Mouse (Mus musculus) CH12.LX (cell line): ENCODE measurements at regions not wholly inside any gene's neighbourhood (a gene's known extent, or its start where the extent isn't known, plus 50 kb on each side); places are given as distances from the start of the nearest gene placed in this dataset.

Source experiments
- DNase-seq: peaks from one replicate; pipeline ENCODE4 v3.0.0-alpha.2; 2013; ENCODE audit errors: extremely low read depth
- H3K27ac ChIP-seq: 2 replicates; pipeline ENCODE4 v1.5.1; 2012; ENCODE audit warnings: low read depth, mild to moderate bottlenecking, control low read depth, moderate library complexity; ENCODE audit not compliant: insufficient read depth
- H3K27me3 ChIP-seq: replicated peaks from 2 replicates; pipeline ENCODE3; 2012; ENCODE audit warnings: inconsistent platforms
- H3K36me3 ChIP-seq, 2 experiments: replicated peaks in 1 of 2; 2 replicates each; pipeline versions ENCODE3 to v1.6.1; 2012; ENCODE audit warnings: inconsistent platforms in 1 of 2, low read length in 1 of 2, mild to moderate bottlenecking in 1 of 2, mixed read lengths in 1 of 2, moderate library complexity in 1 of 2; ENCODE audit not compliant: control insufficient read depth in 1 of 2, insufficient read depth in 1 of 2
- H3K4me1 ChIP-seq, 2 experiments: 2 replicates each; pipeline ENCODE4 v1.6.1; 2012; ENCODE audit warnings: inconsistent platforms in 1 of 2, moderate library complexity in 1 of 2; ENCODE audit not compliant: insufficient read depth in 2 of 2, control insufficient read depth in 1 of 2
- H3K4me2 ChIP-seq: 2 replicates; pipeline ENCODE4 v1.6.1; 2012; ENCODE audit warnings: low read depth, mild to moderate bottlenecking, control low read depth; ENCODE audit not compliant: poor library complexity, insufficient read depth, severe bottlenecking
- H3K4me3 ChIP-seq, 3 experiments: fragments of 150-350 bp in 1 of 3; sonication (generic) in 1 of 3; replicated peaks in 1 of 3; 2 replicates each; pipeline versions ENCODE3 to v1.5.1; 2011 to 2012; ENCODE audit warnings: low read depth in 2 of 3, low read length in 2 of 3, mild to moderate bottlenecking in 2 of 3, moderate library complexity in 2 of 3, control low read depth in 1 of 3, improper control_type of control experiment in 1 of 3, inconsistent platforms in 1 of 3, mixed read lengths in 1 of 3; ENCODE audit not compliant: poor library complexity in 1 of 3
- H3K79me2 ChIP-seq: replicated peaks from 2 replicates; pipeline ENCODE4 v1.6.1; 2012; ENCODE audit warnings: mild to moderate bottlenecking, moderate library complexity; ENCODE audit not compliant: control insufficient read depth, poor library complexity, insufficient read depth, severe bottlenecking; ENCODE audit errors: extremely low read depth
- H3K9ac ChIP-seq: 2 replicates; pipeline ENCODE4 v1.6.1; 2012; ENCODE audit warnings: low read depth, mild to moderate bottlenecking, control low read depth, moderate library complexity; ENCODE audit not compliant: insufficient read depth
- H3K9me3 ChIP-seq: replicated peaks from 2 replicates; pipeline ENCODE3; 2012; ENCODE audit warnings: low read length, inconsistent platforms, mixed read lengths
- BHLHE40 ChIP-seq: IDR thresholded peaks from 2 replicates; pipeline ENCODE4 v1.6.1; 2011; ENCODE audit warnings: mild to moderate bottlenecking, low read depth, low read length, improper control_type of control experiment
- CHD2 ChIP-seq: IDR thresholded peaks from 2 replicates; pipeline ENCODE4 v1.6.1; 2011; ENCODE audit warnings: low read length, improper control_type of control experiment
- CTCF ChIP-seq, 2 experiments: IDR thresholded peaks in 1 of 2; conservative IDR thresholded peaks in 1 of 2; 2 replicates each; pipeline ENCODE4 v1.5.1; 2011 to 2012; ENCODE audit warnings: low read depth in 2 of 2, low read length in 2 of 2, improper control_type of control experiment in 1 of 2, inconsistent platforms in 1 of 2, mild to moderate bottlenecking in 1 of 2, moderate library complexity in 1 of 2
- ELF1 ChIP-seq: IDR thresholded peaks from 2 replicates; pipeline ENCODE4 v1.6.1; 2014; ENCODE audit warnings: low read depth, mild to moderate bottlenecking, inconsistent platforms, low read length, improper control_type of control experiment
- EP300 ChIP-seq: IDR thresholded peaks from 2 replicates; pipeline ENCODE4 v1.6.1; 2011; ENCODE audit warnings: low read length, improper control_type of control experiment
- IRF4 ChIP-seq: IDR thresholded peaks from 2 replicates; pipeline ENCODE4 v1.6.1; 2014; ENCODE audit warnings: low read depth, mild to moderate bottlenecking, inconsistent platforms, low read length, improper control_type of control experiment
- MAFK ChIP-seq: IDR thresholded peaks from 2 replicates; pipeline ENCODE4 v1.6.1; 2011; ENCODE audit warnings: low read length, improper control_type of control experiment; ENCODE audit not compliant: insufficient replicate concordance
- MAZ ChIP-seq: IDR thresholded peaks from 2 replicates; pipeline ENCODE4 v1.6.1; 2012; ENCODE audit warnings: low read depth, mild to moderate bottlenecking, inconsistent platforms, low read length, improper control_type of control experiment, moderate library complexity
- MEF2A ChIP-seq: IDR thresholded peaks from 2 replicates; pipeline ENCODE4 v1.6.1; 2014; ENCODE audit warnings: low read depth, mild to moderate bottlenecking, inconsistent platforms, low read length, improper control_type of control experiment, borderline replicate concordance
- MXI1 ChIP-seq: IDR thresholded peaks from 2 replicates; pipeline ENCODE4 v1.6.1; 2011; ENCODE audit warnings: mild to moderate bottlenecking, low read depth, low read length, improper control_type of control experiment
- NELFE ChIP-seq: IDR thresholded peaks from 2 replicates; pipeline ENCODE4 v1.6.1; 2011; ENCODE audit warnings: low read depth, low read length, improper control_type of control experiment
- PAX5 ChIP-seq: IDR thresholded peaks from 2 replicates; pipeline ENCODE4 v1.6.1; 2012; ENCODE audit warnings: low read length, inconsistent platforms, mixed read lengths
- POLR2AphosphoS2 ChIP-seq: IDR thresholded peaks from 2 replicates; pipeline ENCODE4 v1.6.1; 2011; ENCODE audit warnings: low read depth, low read length, improper control_type of control experiment
- RAD21 ChIP-seq: IDR thresholded peaks from 2 replicates; pipeline ENCODE4 v1.6.1; 2011; ENCODE audit warnings: low read depth, mild to moderate bottlenecking, low read length, improper control_type of control experiment, moderate library complexity
- RCOR1 ChIP-seq: conservative IDR thresholded peaks from 2 replicates; pipeline ENCODE4 v1.6.1; 2012; ENCODE audit warnings: low read depth, mild to moderate bottlenecking, inconsistent platforms, low read length, improper control_type of control experiment
- SMC3 ChIP-seq: IDR thresholded peaks from 2 replicates; pipeline ENCODE4 v1.6.1; 2011; ENCODE audit warnings: low read depth, low read length, improper control_type of control experiment
- TBP ChIP-seq: conservative IDR thresholded peaks from 2 replicates; pipeline ENCODE4 v1.6.1; 2011; ENCODE audit warnings: low read depth, low read length, improper control_type of control experiment
- TCF12 ChIP-seq: IDR thresholded peaks from 2 replicates; pipeline ENCODE4 v1.6.1; 2014; ENCODE audit warnings: low read depth, mild to moderate bottlenecking, inconsistent platforms, low read length, improper control_type of control experiment
- UBTF ChIP-seq: IDR thresholded peaks from 2 replicates; pipeline ENCODE4 v1.6.1; 2012; ENCODE audit warnings: low read depth, mild to moderate bottlenecking, inconsistent platforms, low read length, improper control_type of control experiment, moderate library complexity
- USF2 ChIP-seq: conservative IDR thresholded peaks from 2 replicates; pipeline ENCODE4 v1.6.1; 2011; ENCODE audit warnings: low read depth, low read length, improper control_type of control experiment
- ZC3H11A ChIP-seq: IDR thresholded peaks from 2 replicates; pipeline ENCODE4 v1.6.1; 2012; ENCODE audit warnings: low read depth, mild to moderate bottlenecking, inconsistent platforms, low read length, improper control_type of control experiment
- ZKSCAN1 ChIP-seq: IDR thresholded peaks from 2 replicates; pipeline ENCODE4 v1.6.1; 2012; ENCODE audit warnings: low read depth, inconsistent platforms, low read length, improper control_type of control experiment, borderline replicate concordance
- ZMIZ1 ChIP-seq: IDR thresholded peaks from 2 replicates; pipeline ENCODE4 v1.6.1; 2012; ENCODE audit warnings: low read depth, mild to moderate bottlenecking, inconsistent platforms, low read length, improper control_type of control experiment
- ZNF384 ChIP-seq: IDR thresholded peaks from 2 replicates; pipeline ENCODE4 v1.6.1; 2012; ENCODE audit warnings: low read depth, low read length, improper control_type of control experiment, inconsistent platforms
- dilution Hi-C: fragments of 300-500 bp; cut with MboI; formaldehyde crosslinking; loops from 2 replicates; pipeline ENCODE4 v1.14.3; 2020; ENCODE audit warnings: low sequenced_read_pairs; ENCODE audit not compliant: extremely low pct_unique_long_range_greater_than_20kb, extremely low pct_ligation_motif_present
- in situ Hi-C: fragments of 300-500 bp; cut with MboI; formaldehyde crosslinking; loops from 3 replicates; pipeline ENCODE4 v1.14.3; 2019; ENCODE audit warnings: low sequenced_read_pairs, low pct_ligation_motif_present, low pct_unique_long_range_greater_than_20kb, mixed read lengths

DNA sequence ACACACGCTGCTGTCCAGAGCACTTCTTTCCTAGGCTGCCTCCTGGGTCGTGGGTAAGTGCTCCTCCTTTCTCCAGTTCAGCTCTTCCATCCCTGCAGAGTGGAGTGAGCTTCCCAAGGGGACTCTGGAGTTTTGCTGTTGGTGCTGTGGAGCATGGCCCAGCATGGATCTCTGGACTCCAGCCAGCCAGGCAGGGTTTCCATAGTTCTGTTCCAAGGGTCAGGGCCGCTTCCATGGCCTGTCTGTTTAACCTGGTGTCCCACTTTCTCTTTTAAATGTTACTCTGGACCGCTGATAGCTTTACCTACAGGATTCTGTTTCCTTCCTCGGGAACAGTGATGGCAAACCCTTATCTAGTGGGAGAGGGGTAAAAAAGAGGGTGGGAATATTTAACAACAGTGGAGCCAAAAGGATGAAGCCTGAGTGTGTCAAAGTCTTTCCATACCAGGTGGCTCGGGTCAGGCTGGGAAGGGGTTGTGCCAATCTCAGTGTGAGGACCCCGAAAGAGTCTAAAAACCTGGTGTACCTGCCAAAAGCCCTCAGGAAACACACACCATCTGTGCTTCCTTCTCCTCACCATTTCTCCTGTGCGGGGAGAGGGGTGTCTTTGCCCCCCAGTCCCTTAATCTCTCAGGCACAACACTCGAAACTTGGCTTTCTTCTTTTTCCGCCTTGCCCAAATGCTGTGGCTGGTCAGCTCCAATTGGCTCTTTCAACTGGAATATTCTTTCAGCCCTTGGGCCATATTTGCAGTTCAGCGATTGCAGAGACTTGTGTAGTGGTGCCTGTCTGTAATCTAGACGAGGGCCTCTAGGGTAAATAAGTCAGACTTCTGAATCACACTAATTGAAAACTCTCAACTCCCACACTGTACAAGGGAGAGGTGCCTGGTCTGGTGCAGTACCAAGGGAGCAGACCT lies 222.8 kb upstream of the Fam19a5 start:
- no peak overlapping the region for H3K27ac ChIP-seq
- H3K36me3 ChIP-seq: no peaks in the 10 kb centered on the region
- H3K4me3 ChIP-seq: no peak overlapping the region
- in situ Hi-C loops: no loop called here
- no peak overlapping the region for H3K4me2 ChIP-seq
- H3K9me3 ChIP-seq: peaks cover 83% of the 10 kb centered on the region
- no peak for DNase-seq
- TF ChIP-seq EP300 (no peak), MAFK (no peak), CTCF (conservative IDR thresholded peaks at IDR 0.05 in 1 of 2, IDR thresholded peaks at IDR 0.05 in 1 of 2; ENCODE audit: low read depth in 2 of 2, low read length in 2 of 2) (no peak), MEF2A (no peak), NELFE (no peak), SMC3 (no peak), POLR2AphosphoS2 (no peak), RAD21 (no peak), TCF12 (no peak), RCOR1 (no peak), TBP (no peak), CHD2 (no peak)
- dilution Hi-C loops: no loop called here
- H3K9ac ChIP-seq: no peak overlapping the region
- no peaks in the 10 kb centered on the region for H3K27me3 ChIP-seq
- no peaks in the 10 kb centered on the region for H3K79me2 ChIP-seq
- H3K4me1 ChIP-seq: no peaks in the 10 kb centered on the region

DNA sequence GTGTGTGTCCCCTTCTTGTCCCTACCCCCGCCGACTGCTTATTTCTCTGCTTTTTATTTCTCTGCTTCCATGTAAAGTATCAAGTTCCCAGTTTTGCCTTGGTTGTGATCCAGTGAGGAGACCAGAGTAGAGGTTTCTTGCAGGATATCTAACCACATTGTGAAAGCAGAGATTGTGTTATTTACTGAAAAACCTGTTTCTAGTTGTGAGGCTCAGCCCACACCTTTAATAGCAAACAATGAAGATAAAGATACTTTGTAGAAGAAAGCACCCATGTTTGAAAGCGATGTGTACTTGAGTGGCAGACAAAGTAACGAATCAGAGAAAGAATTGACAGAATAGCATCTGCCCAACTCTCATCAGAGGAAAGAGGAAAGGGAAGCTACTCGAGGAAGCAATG lies 218.7 kb upstream of the Fam19a5 start:
- H3K36me3 ChIP-seq: no peaks in the 10 kb centered on the region
- TF ChIP-seq ELF1 (no peak), PAX5 (no peak), ZC3H11A (no peak), MXI1 (no peak), RCOR1 (no peak), ZNF384 (no peak), IRF4 (no peak), EP300 (no peak), CTCF (conservative IDR thresholded peaks at IDR 0.05 in 1 of 2, IDR thresholded peaks at IDR 0.05 in 1 of 2; ENCODE audit: low read depth in 2 of 2, low read length in 2 of 2) (no peak), ZMIZ1 (no peak), MAZ (no peak), USF2 (no peak), ZKSCAN1 (no peak), NELFE (no peak), UBTF (no peak), BHLHE40 (no peak), TBP (no peak)
- TF ChIP-seq, all 38 proteins: peak for 0
- Histone ChIP-seq H3K4me3 (no peak overlapping the region), H3K9ac (no peak overlapping the region), H3K79me2 (no peaks in the 10 kb centered on the region), H3K4me2 (no peak overlapping the region), H3K27me3 (no peaks in the 10 kb centered on the region), H3K4me1 (no peaks in the 10 kb centered on the region), H3K27ac (no peak overlapping the region), H3K9me3 (peaks cover 86% of the 10 kb centered on the region)
- dilution Hi-C loops (no loop called here), in situ Hi-C loops (no loop called here)
- no peak for DNase-seq
